Mouse (Mus musculus) stomach, embryonic 15.5 days (tissue): ENCODE results near the gene H2-DMb2. TPM values are rescaled to one million over a fixed set of nuclear protein-coding genes. Genes with fewer than 3 reads are reported as not detected.

Experiments used
- ATAC-seq: fragments of 200-750 bp; cut with Nextera tagmentation; 2 replicates; pipeline ENCODE4 v1.8.0; 2017; ENCODE audit warnings: low read depth, moderate number of reproducible peaks, moderate TSS enrichment; ENCODE audit not compliant: insufficient read depth, low FRiP score
- H3K27ac ChIP-seq: fragments of 300-500 bp; sonication (generic); 2 replicates; pipeline ENCODE4 v1.5.1; 2015; ENCODE audit warnings: mild to moderate bottlenecking, inconsistent platforms
- H3K27me3 ChIP-seq: fragments of 300-500 bp; sonication (generic); replicated peaks from 2 replicates; pipeline ENCODE4 v1.6.1; 2015; ENCODE audit warnings: inconsistent platforms
- H3K36me3 ChIP-seq: fragments of 300-500 bp; sonication (generic); 2 replicates; pipeline ENCODE4 v1.6.1; 2015; ENCODE audit warnings: inconsistent platforms
- H3K4me1 ChIP-seq: fragments of 300-500 bp; sonication (generic); 2 replicates; pipeline ENCODE4 v1.6.1; 2015; ENCODE audit warnings: inconsistent platforms
- H3K4me2 ChIP-seq: fragments of 300-500 bp; sonication (generic); 2 replicates; pipeline ENCODE4 v1.6.1; 2015; ENCODE audit warnings: mild to moderate bottlenecking, inconsistent platforms
- H3K4me3 ChIP-seq: fragments of 300-500 bp; sonication (generic); replicated peaks from 2 replicates; pipeline ENCODE4 v1.5.1; 2015; ENCODE audit warnings: inconsistent platforms
- H3K9ac ChIP-seq: fragments of 300-500 bp; sonication (generic); 2 replicates; pipeline ENCODE4 v1.6.1; 2015; ENCODE audit warnings: inconsistent platforms
- H3K9me3 ChIP-seq: fragments of 300-500 bp; sonication (generic); 2 replicates; pipeline ENCODE4 v1.6.1; 2016; ENCODE audit warnings: inconsistent platforms
- whole genome bisulfite sequencing: fragments of 180-500 bp; shearing (Covaris S2); methylation state at CpG from one replicate; pipeline ENCODE4 v1.1.7; 2015; 5-methylcytosine and 5-hydroxymethylcytosine counted together
- polyA plus RNA-seq: library from polyadenylated mRNA; unstranded; fragments of >200 nt; fragmentation: Nextera tagmentation; extraction: Ambion mirVana; gene quantifications from 2 replicates; pipeline ENCODE4 v1.2.1, GENCODE M21; 2015

H2-DMb2 gene
- polyA plus RNA-seq, 1 experiment from 2014 or later = 0.87 TPM

- WGBS = 83% methylated on average over 7 of the region's 7 CpGs
- no peak for ATAC-seq
Measured at GRCm38 (mm10) chr17:34107109-34107867, 35.8 kb upstream of the H2-DMb2 start.

GRCm38 (mm10) chr17:34108460-34108859, 34.6 kb upstream of the H2-DMb2 start:
- Histone ChIP-seq H3K9ac (no peak overlapping the region), H3K4me2 (no peak overlapping the region), H3K9me3 (no peaks in the 10 kb centered on the region), H3K36me3 (peaks cover 36% of the 10 kb centered on the region), H3K4me1 (0 out of 2 replicates have a peak, but pooled peaks cover 3% of the 10 kb centered on the region), H3K4me3 (no peak overlapping the region), H3K27ac (no peak overlapping the region), H3K27me3 (no peaks in the 10 kb centered on the region)
- 80% methylated on average over 5 of the region's 6 CpGs for WGBS
- no peak for ATAC-seq

More at GRCm38 (mm10) chr17:34107109-34107867, 35.8 kb upstream of the H2-DMb2 start:
- Histone ChIP-seq H3K4me3 (no peak overlapping the region), H3K27me3 (no peaks in the 10 kb centered on the region), H3K4me2 (no peak overlapping the region), H3K9me3 (no peaks in the 10 kb centered on the region), H3K4me1 (0 out of 2 replicates have a peak, but pooled peaks cover 3% of the 10 kb centered on the region), H3K36me3 (peaks cover 24% of the 10 kb centered on the region), H3K9ac (no peak overlapping the region), H3K27ac (no peak overlapping the region)

DNA sequence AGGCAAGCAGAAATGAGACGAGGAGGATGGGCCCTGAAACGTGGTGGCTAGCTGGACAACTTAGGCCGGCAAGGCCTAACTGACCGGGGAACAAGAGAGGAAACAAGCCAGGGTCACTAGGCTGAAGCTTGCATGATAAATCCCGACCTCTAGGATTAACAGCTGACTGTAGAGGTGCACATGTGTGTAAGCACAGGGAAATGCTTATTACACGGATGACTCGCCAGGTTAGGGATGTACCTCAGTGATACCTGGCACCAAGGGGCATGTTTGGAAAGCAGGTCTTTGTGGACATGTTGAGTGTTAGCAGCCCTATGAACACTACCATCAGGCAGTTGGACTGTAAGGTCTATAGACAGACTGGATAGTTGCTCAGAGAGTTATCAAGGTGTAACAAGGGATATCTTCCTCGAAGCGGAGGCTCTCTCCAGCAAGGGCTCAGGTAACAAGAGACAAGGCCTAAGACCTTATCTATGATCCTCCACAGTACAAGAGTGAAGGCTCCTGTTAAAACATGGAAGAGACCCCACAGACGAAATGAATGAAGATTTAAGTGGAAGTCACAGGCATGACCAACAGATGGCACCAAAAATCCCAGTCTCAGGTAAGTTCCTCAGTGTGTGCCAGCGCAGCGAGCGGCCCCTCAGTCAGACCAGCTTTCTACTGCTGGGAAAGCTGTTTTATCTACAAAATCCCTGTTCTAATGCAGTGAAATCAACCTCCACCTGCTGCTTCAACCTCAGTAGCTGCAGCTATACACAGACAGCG, 33.9 kb upstream of the H2-DMb2 start:
- 0 out of 2 replicates have a peak, but pooled peaks cover 3% of the 10 kb centered on the region for H3K4me1 ChIP-seq
- H3K27ac ChIP-seq = no peak overlapping the region
- no peak overlapping the region for H3K9ac ChIP-seq
- H3K9me3 ChIP-seq = no peaks in the 10 kb centered on the region
- no peaks in the 10 kb centered on the region for H3K27me3 ChIP-seq
- H3K36me3 ChIP-seq = peaks cover 43% of the 10 kb centered on the region
- no peak overlapping the region for H3K4me3 ChIP-seq
- H3K4me2 ChIP-seq = no peak overlapping the region
- WGBS = 77% methylated on average over 14 of the region's 14 CpGs
- ATAC-seq = no peak

GRCm38 (mm10) chr17:34109806-34110195, 33.3 kb upstream of the H2-DMb2 start:
- Histone ChIP-seq H3K4me1 (peaks cover 5% of the 10 kb centered on the region; the same call in 1 of the 2 replicates), H3K4me2 (no peak overlapping the region), H3K9ac (no peak overlapping the region), H3K9me3 (no peaks in the 10 kb centered on the region), H3K36me3 (peaks cover 49% of the 10 kb centered on the region), H3K4me3 (no peak overlapping the region), H3K27me3 (no peaks in the 10 kb centered on the region), H3K27ac (0 out of 2 replicates have a peak overlapping the region, but pooled peaks have one; percentile 21)
- WGBS = 65% methylated on average over 3 of the region's 3 CpGs
- ATAC-seq = peak; percentile 25; the same call in 1 of the 2 replicates

- Histone ChIP-seq H3K9me3 (no peaks in the 10 kb centered on the region), H3K27me3 (no peaks in the 10 kb centered on the region), H3K4me3 (no peak overlapping the region), H3K27ac (peak overlapping the region; percentile 21; the same call in 1 of the 2 replicates), H3K4me2 (no peak overlapping the region), H3K36me3 (peaks cover 54% of the 10 kb centered on the region), H3K4me1 (peaks cover 10% of the 10 kb centered on the region), H3K9ac (no peak overlapping the region)
- 62% methylated on average over 8 of the region's 8 CpGs for WGBS
- ATAC-seq = no peak
Measured at GRCm38 (mm10) chr17:34110309-34110708, 32.8 kb upstream of the H2-DMb2 start.

DNA sequence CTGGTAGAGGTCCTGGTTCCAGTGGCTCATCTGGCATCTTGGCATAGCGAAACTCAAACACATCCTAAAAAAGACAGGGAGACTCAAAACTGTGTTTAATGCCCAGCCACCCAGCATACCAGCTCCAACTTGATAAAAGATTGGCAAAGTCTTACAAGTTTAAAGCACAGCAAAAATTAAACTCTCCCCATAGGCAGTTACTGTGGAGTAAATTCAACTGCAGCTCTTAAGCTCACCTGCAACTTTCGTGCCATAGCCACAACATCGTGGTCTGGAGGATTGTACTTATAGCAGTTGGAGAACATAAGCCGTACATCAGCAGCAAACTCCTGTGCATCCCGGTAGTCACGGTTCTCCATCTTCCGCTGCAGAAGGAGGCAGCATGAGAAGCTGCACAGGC, 29.0 kb upstream of the H2-DMb2 start:
- Histone ChIP-seq H3K36me3 (peaks cover 74% of the 10 kb centered on the region), H3K4me3 (no peak overlapping the region), H3K4me1 (peaks cover 27% of the 10 kb centered on the region), H3K27ac (no peak overlapping the region), H3K27me3 (no peaks in the 10 kb centered on the region), H3K9me3 (no peaks in the 10 kb centered on the region), H3K4me2 (no peak overlapping the region), H3K9ac (no peak overlapping the region)
- 89% methylated on average over 7 of the region's 7 CpGs for WGBS
- ATAC-seq = no peak

GRCm38 (mm10) chr17:34116736-34117370, 26.3 kb upstream of the H2-DMb2 start:
- 0 out of 2 replicates have a peak overlapping the region, but pooled peaks have one; percentile 1 for H3K27ac ChIP-seq
- H3K4me1 ChIP-seq = peaks cover 24% of the 10 kb centered on the region
- no peaks in the 10 kb centered on the region for H3K9me3 ChIP-seq
- peak overlapping the region; percentile 80 for H3K4me3 ChIP-seq
- peaks cover 58% of the 10 kb centered on the region for H3K36me3 ChIP-seq
- H3K27me3 ChIP-seq = no peaks in the 10 kb centered on the region
- H3K4me2 ChIP-seq = peak overlapping the region; percentile 79
- WGBS = 23% methylated on average over 7 of the region's 7 CpGs
- H3K9ac ChIP-seq = peak overlapping the region; percentile 33; the same call in 1 of the 2 replicates
- no peak for ATAC-seq

- Histone ChIP-seq H3K27ac (0 out of 2 replicates have a peak overlapping the region, but pooled peaks have one; percentile 1), H3K9me3 (no peaks in the 10 kb centered on the region), H3K27me3 (no peaks in the 10 kb centered on the region), H3K4me2 (peak overlapping the region; percentile 79), H3K9ac (peak overlapping the region; percentile 77), H3K4me1 (peaks cover 24% of the 10 kb centered on the region), H3K36me3 (peaks cover 51% of the 10 kb centered on the region), H3K4me3 (peak overlapping the region; percentile 80)
- no peak for ATAC-seq
- 2% methylated on average over 5 of the region's 5 CpGs for WGBS
Measured at GRCm38 (mm10) chr17:34117421-34118112, 25.5 kb upstream of the H2-DMb2 start.

GRCm38 (mm10) chr17:34118113-34118872, 24.8 kb upstream of the H2-DMb2 start:
- Histone ChIP-seq H3K9me3 (no peaks in the 10 kb centered on the region), H3K9ac (peak overlapping the region; percentile 77), H3K4me1 (peaks cover 24% of the 10 kb centered on the region), H3K4me3 (peak overlapping the region; percentile 80), H3K36me3 (peaks cover 43% of the 10 kb centered on the region), H3K4me2 (peak overlapping the region; percentile 79), H3K27me3 (no peaks in the 10 kb centered on the region), H3K27ac (peak overlapping the region; percentile 75)
- no peak for ATAC-seq
- under 1% methylated on average over 67 of the region's 67 CpGs for WGBS

DNA sequence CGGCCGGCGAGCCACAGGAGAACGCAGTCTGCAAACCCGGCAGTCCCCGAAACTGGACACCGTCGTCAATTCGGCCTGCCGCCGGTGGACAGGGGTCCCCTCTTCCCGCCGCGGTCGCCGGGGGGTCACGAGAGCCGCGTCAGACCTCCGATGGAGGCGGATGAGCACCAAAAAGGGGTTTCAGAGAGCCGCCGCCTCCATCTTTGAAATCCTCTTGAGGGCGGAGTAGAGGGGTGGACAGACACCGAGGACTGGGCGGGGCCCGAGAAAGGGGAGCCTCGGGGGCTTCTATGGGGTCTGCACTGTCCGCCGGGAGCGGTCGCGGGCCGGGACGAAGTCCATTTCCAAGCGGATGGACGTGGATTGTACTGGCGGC, 24.2 kb upstream of the H2-DMb2 start:
- ATAC-seq = peak; percentile 27
- Histone ChIP-seq H3K4me2 (peak overlapping the region; percentile 79), H3K36me3 (peaks cover 38% of the 10 kb centered on the region), H3K9ac (peak overlapping the region; percentile 77), H3K4me1 (peaks cover 28% of the 10 kb centered on the region), H3K27me3 (no peaks in the 10 kb centered on the region), H3K4me3 (peak overlapping the region; percentile 80), H3K9me3 (no peaks in the 10 kb centered on the region), H3K27ac (peak overlapping the region; percentile 75)
- under 1% methylated on average over 38 of the region's 38 CpGs for WGBS
